Mouse (Mus musculus) liver, embryonic 14.5 days (tissue): ENCODE measurements around the gene Gpatch2. TPM values are rescaled to one million over a fixed set of nuclear protein-coding genes. Genes with fewer than 3 reads are reported as not detected.

ENCODE experiments used
- ATAC-seq: fragments of 200-750 bp; cut with Nextera tagmentation; 2 replicates; pipeline ENCODE4 v1.8.0; 2017; ENCODE audit warnings: moderate number of reproducible peaks, mild to moderate bottlenecking, moderate library complexity; ENCODE audit not compliant: insufficient read depth
- DNase-seq, 3 experiments: peaks; one replicate each; pipeline ENCODE4 v3.0.0-alpha.2; 2012 to 2013; ENCODE audit warnings: low read depth in 3 of 3, low spot score in 3 of 3
- H3K27ac ChIP-seq: fragments of 300-500 bp; sonication (generic); 2 replicates; pipeline ENCODE4 v1.5.1; 2014; ENCODE audit warnings: moderate library complexity, mild to moderate bottlenecking, control low read depth, inconsistent platforms
- H3K27me3 ChIP-seq: fragments of 300-500 bp; sonication (generic); 2 replicates; pipeline ENCODE4 v1.6.1; 2014; ENCODE audit warnings: mild to moderate bottlenecking, low read length, moderate library complexity; ENCODE audit not compliant: control insufficient read depth, insufficient read depth
- H3K36me3 ChIP-seq: fragments of 300-500 bp; sonication (generic); replicated peaks from 2 replicates; pipeline ENCODE4 v1.6.1; 2014; ENCODE audit warnings: low read depth; ENCODE audit not compliant: control insufficient read depth, insufficient read depth
- H3K4me1 ChIP-seq, 2 experiments: fragments of 200-500 bp in 1 of 2; fragments of 300-500 bp in 1 of 2; sonication (generic) in 1 of 2; replicated peaks; 2 replicates each; pipeline ENCODE4 v1.6.1; 2012 to 2014; ENCODE audit warnings: antibody characterized with exemption in 1 of 2, inconsistent platforms in 1 of 2, low read length in 1 of 2; ENCODE audit not compliant: control insufficient read depth in 2 of 2, insufficient read depth in 2 of 2
- H3K4me2 ChIP-seq: fragments of 300-500 bp; sonication (generic); 2 replicates; pipeline ENCODE4 v1.6.1; 2014; ENCODE audit warnings: low read depth, mild to moderate bottlenecking, control low read depth, moderate library complexity
- H3K4me3 ChIP-seq, 2 experiments: fragments of 200-500 bp in 1 of 2; fragments of 300-500 bp in 1 of 2; sonication (generic) in 1 of 2; 2 replicates each; pipeline ENCODE4 v1.5.1; 2012 to 2014; ENCODE audit warnings: low read depth in 2 of 2, low read length in 2 of 2, mild to moderate bottlenecking in 2 of 2, control low read depth in 1 of 2, inconsistent platforms in 1 of 2, moderate library complexity in 1 of 2; ENCODE audit not compliant: insufficient read depth in 1 of 2
- H3K9ac ChIP-seq: fragments of 300-500 bp; sonication (generic); replicated peaks from 2 replicates; pipeline ENCODE4 v1.6.1; 2014; ENCODE audit warnings: mild to moderate bottlenecking, control low read depth, moderate library complexity
- H3K9me3 ChIP-seq: fragments of 300-500 bp; sonication (generic); 2 replicates; pipeline ENCODE4 v1.6.1; 2016; ENCODE audit warnings: low read length, mixed read lengths; ENCODE audit not compliant: control insufficient read depth
- CTCF ChIP-seq: IDR thresholded peaks from 2 replicates; pipeline ENCODE4 v1.5.1; 2016; ENCODE audit warnings: antibody characterized with exemption, low read depth, control low read depth
- EP300 ChIP-seq: IDR thresholded peaks from 2 replicates; pipeline ENCODE4 v1.6.1; 2016; ENCODE audit warnings: antibody characterized with exemption, low read depth
- WGBS: fragments of 180-500 bp; shearing (Covaris S2); extraction: QIAGEN DNeasy Blood & Tissue Kit; methylation state at CpG from one replicate; pipeline ENCODE4 v1.1.7; 2014; ENCODE audit not compliant: insufficient replicate concordance; 5-methylcytosine and 5-hydroxymethylcytosine counted together
- polyA plus RNA-seq, 2 experiments: library from polyadenylated mRNA; depleted of rRNA in 1 of 2; stranded (reverse) in 1 of 2; unstranded in 1 of 2; fragments of >200 nt; fragmentation: Nextera tagmentation in 1 of 2; extraction: Ambion mirVana in 1 of 2; gene quantifications; 2 replicates each; pipeline versions ENCODE4 v1.2.1 to v1.2.3; 2012 to 2014

Gpatch2 gene
- polyA plus RNA-seq (2012; rRNA removed): 3.0 and 4.0 TPM in 2 replicates
- 3.3 and 3.8 TPM in 2 replicates for polyA plus RNA-seq (2014; fragmentation: Nextera tagmentation; extraction: Ambion mirVana)

DNA sequence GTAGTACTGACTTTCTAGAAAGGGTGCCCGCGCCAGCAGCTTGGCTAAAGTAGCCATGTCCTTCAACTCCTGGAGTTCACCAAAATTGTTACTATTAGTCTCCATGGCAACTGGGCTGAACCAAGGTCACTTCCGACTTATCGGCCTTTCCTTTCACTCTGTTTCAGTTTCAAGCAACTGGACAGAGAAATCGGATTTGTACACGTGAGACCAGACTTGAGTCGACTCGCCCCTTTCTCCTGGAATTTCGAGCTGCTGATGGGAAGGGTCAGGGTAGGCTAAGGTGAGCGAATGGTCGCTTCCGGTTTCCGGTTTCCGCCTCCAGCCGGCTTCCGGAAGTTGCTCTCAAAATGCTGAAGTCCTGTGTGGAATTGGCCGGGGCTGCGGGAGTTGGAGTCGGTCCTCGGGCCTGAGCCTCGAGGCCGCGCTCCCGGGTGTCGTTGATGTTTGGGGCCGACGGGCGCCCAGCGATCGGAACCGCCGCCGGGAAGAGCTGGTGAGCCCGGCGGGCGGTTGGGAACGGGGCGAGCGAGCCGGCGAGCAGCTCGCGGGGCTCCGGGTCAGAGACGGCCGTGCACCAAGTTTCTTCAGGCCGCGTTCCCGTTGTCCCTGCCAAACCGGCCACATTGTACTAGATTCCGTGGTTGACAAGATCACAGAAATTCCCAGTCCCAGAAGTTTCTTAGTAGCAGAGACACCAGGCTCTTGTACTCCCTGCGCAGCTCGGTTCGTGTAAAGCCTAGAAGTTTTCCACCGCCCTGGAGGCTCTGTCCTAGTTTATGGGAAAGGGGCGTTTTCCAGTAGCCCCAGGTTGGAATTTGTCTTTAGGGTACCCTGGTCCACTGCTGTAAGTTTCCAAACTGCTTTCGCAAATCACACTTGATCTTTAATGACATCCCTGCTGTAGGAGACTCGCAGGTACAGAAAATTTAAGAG is at the start of gene Gpatch2, which contains the start of gene Spata17:
Gene Gpatch2, plus strand, starts transcription at position 328 of the 936 bp plus-strand sequence.
Gene Spata17, minus strand, starts transcription at position 285 of the 936 bp plus-strand sequence.
- under 1% methylated on average over 58 of the region's 58 CpGs for WGBS
- Histone ChIP-seq H3K27me3 (no peaks in the 10 kb centered on the region), H3K27ac (peak within 1 kb of the TSS; percentile 16), H3K36me3 (no peaks in the 10 kb centered on the region), H3K9me3 (no peaks in the 10 kb centered on the region), H3K4me2 (peak within 1 kb of the TSS; percentile 85), H3K4me3 (peak within 1 kb of the TSS; percentile 95 to 99), H3K9ac (peak within 1 kb of the TSS; percentile 85), H3K4me1 (no peaks in the 10 kb centered on the region; a peak in 1 of 4 replicates)
- ATAC-seq (peak; percentile 87), DNase-seq (peak; percentile 52 to 66 (median 63))
- TF ChIP-seq CTCF (no peak), EP300 (0 out of 2 replicates have a peak, but pooled peaks have one; percentile 14)

DNA sequence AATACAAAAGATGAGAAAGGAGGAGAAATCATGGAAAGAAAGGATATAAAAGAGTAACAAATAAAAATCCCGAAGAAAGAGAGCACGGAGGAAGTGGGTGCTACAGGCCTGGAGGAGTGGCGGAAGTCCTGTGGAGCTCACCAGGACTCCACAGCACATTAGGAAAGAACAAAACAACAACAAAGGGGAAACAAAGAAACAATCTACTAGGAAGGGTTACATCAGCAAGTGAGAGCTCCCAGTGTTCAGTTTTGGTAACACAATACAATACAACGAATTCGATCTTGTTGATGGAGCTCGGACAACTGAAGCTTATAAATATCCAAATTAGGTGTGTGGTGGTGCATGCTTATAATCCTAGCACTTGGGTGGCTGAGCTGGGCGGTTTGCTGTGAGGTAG is 45.7 kb upstream of the Gpatch2 start:
- no peak for TF ChIP-seq CTCF
- TF ChIP-seq EP300: no peak
- WGBS: 67% methylated on average over 7 of the region's 7 CpGs
- Histone ChIP-seq H3K4me3 (no peak overlapping the region), H3K4me2 (no peak overlapping the region), H3K9me3 (no peaks in the 10 kb centered on the region), H3K4me1 (no peaks in the 10 kb centered on the region), H3K9ac (no peak overlapping the region), H3K36me3 (no peaks in the 10 kb centered on the region), H3K27me3 (no peaks in the 10 kb centered on the region), H3K27ac (no peak overlapping the region)
- ATAC-seq (no peak), DNase-seq (no peak)

GRCm38 (mm10) chr1:187170361-187170760 is 44.9 kb upstream of the Gpatch2 start:
- Histone ChIP-seq H3K27me3 (no peaks in the 10 kb centered on the region), H3K4me1 (no peaks in the 10 kb centered on the region), H3K9me3 (no peaks in the 10 kb centered on the region), H3K36me3 (no peaks in the 10 kb centered on the region), H3K27ac (no peak overlapping the region), H3K4me3 (no peak overlapping the region), H3K4me2 (no peak overlapping the region), H3K9ac (no peak overlapping the region)
- no peak for DNase-seq
- no peak for ATAC-seq
- TF ChIP-seq EP300 (no peak), CTCF (no peak)
- WGBS: 21% methylated on average over 3 of the region's 3 CpGs

GRCm38 (mm10) chr1:187175991-187176390 is 39.3 kb upstream of the Gpatch2 start:
- ATAC-seq (no peak), DNase-seq (no peak)
- no peaks in the 10 kb centered on the region for H3K9me3 ChIP-seq
- no peaks in the 10 kb centered on the region for H3K36me3 ChIP-seq
- H3K4me2 ChIP-seq: no peak overlapping the region
- no peak for TF ChIP-seq EP300
- no peak for TF ChIP-seq CTCF
- H3K27me3 ChIP-seq: no peaks in the 10 kb centered on the region
- H3K4me1 ChIP-seq: no peaks in the 10 kb centered on the region
- no peak overlapping the region for H3K27ac ChIP-seq
- WGBS: 59% methylated on average over 1 of the region's 1 CpGs
- H3K9ac ChIP-seq: no peak overlapping the region
- H3K4me3 ChIP-seq: no peak overlapping the region

GRCm38 (mm10) chr1:187178546-187178945 is 36.8 kb upstream of the Gpatch2 start:
- ATAC-seq (no peak), DNase-seq (no peak)
- Histone ChIP-seq H3K4me2 (no peak overlapping the region), H3K36me3 (no peaks in the 10 kb centered on the region), H3K9ac (no peak overlapping the region), H3K4me3 (no peak overlapping the region), H3K27me3 (no peaks in the 10 kb centered on the region), H3K27ac (no peak overlapping the region), H3K4me1 (no peaks in the 10 kb centered on the region), H3K9me3 (no peaks in the 10 kb centered on the region)
- TF ChIP-seq CTCF (no peak), EP300 (no peak)
- 48% methylated on average over 1 of the region's 1 CpGs for WGBS
